Mouse (Mus musculus) midbrain, embryonic 10.5 days (tissue): ENCODE measurements around the gene Scn8a. TPM values are rescaled to one million over a fixed set of nuclear protein-coding genes. Genes with fewer than 3 reads are reported as not detected.
"Not testable (repeated sequence)": the region's sequence is repeated elsewhere in the genome, so short reads cannot be mapped to it uniquely, and the experiment has no call there.

Experiments
- DNase-seq: peaks from one replicate; pipeline ENCODE4 v3.0.0-alpha.2; 2017; ENCODE audit warnings: low spot score
- H3K27ac ChIP-seq: fragments of 300-500 bp; sonication (generic); replicated peaks from 2 replicates; pipeline ENCODE4 v1.5.1; 2016; ENCODE audit warnings: mild to moderate bottlenecking
- H3K27me3 ChIP-seq: fragments of 300-500 bp; sonication (generic); 2 replicates; pipeline ENCODE4 v1.6.1; 2016; ENCODE audit warnings: low read depth, mild to moderate bottlenecking; ENCODE audit not compliant: poor library complexity, severe bottlenecking
- H3K36me3 ChIP-seq: fragments of 300-500 bp; sonication (generic); 2 replicates; pipeline ENCODE4 v1.6.1; 2016; ENCODE audit warnings: mild to moderate bottlenecking, moderate library complexity
- H3K4me1 ChIP-seq: fragments of 300-500 bp; sonication (generic); 2 replicates; pipeline ENCODE4 v1.6.1; 2016
- H3K4me3 ChIP-seq: fragments of 300-500 bp; sonication (generic); 2 replicates; pipeline ENCODE4 v1.5.1; 2016; ENCODE audit warnings: mild to moderate bottlenecking, moderate library complexity
- H3K9me3 ChIP-seq: fragments of 300-500 bp; sonication (generic); replicated peaks from 2 replicates; pipeline ENCODE4 v1.6.1; 2016; ENCODE audit warnings: mild to moderate bottlenecking
- WGBS: fragments of 180-500 bp; shearing (Covaris S2); methylation state at CpG from one replicate; pipeline ENCODE4 v1.1.7; 2016; 5-methylcytosine and 5-hydroxymethylcytosine counted together
- polyA plus RNA-seq: library from polyadenylated mRNA; unstranded; fragments of >200 nt; fragmentation: Nextera tagmentation; extraction: Ambion mirVana; gene quantifications from 2 replicates; pipeline ENCODE4 v1.2.1, GENCODE M21; 2016

Gene Scn8a
- polyA plus RNA-seq: 10.6 and 12.3 TPM in 2 replicates

- peaks cover 54% of the 10 kb centered on the region for H3K27me3 ChIP-seq
- DNase-seq: no peak
- WGBS: 82% methylated on average over 7 of the region's 7 CpGs
Observed at GRCm38 (mm10) chr15:100869558-100869957, at the start of gene Scn8a. Gene Scn8a (plus strand): TSS chr15:100869858.

GRCm38 (mm10) chr15:100821824-100822223 lies 47.8 kb upstream of the Scn8a start:
- no peak overlapping the region for H3K27ac ChIP-seq
- DNase-seq: no peak
- H3K4me1 ChIP-seq: peaks cover 9% of the 10 kb centered on the region
- 63% methylated on average over 8 of the region's 8 CpGs for WGBS
- peaks cover 34% of the 10 kb centered on the region for H3K27me3 ChIP-seq
- H3K36me3 ChIP-seq: peaks cover 3% of the 10 kb centered on the region; the same call in 1 of the 2 replicates
- no peaks in the 10 kb centered on the region for H3K9me3 ChIP-seq
- H3K4me3 ChIP-seq: no peak overlapping the region

More at GRCm38 (mm10) chr15:100869558-100869957, at the start of gene Scn8a:
- H3K27ac ChIP-seq: peak within 1 kb of the TSS; percentile 76
- H3K4me3 ChIP-seq: peak within 1 kb of the TSS; percentile 78
- no peaks in the 10 kb centered on the region for H3K36me3 ChIP-seq
- no peaks in the 10 kb centered on the region; the same call in 1 of the 2 replicates for H3K9me3 ChIP-seq
- H3K4me1 ChIP-seq: peaks cover 31% of the 10 kb centered on the region

GRCm38 (mm10) chr15:100822370-100822769 lies 47.3 kb upstream of the Scn8a start:
- not testable (repeated sequence) for H3K27ac ChIP-seq, H3K4me1 ChIP-seq, H3K36me3 ChIP-seq, H3K9me3 ChIP-seq, H3K4me3 ChIP-seq, DNase-seq
- peaks cover 34% of the 10 kb centered on the region for H3K27me3 ChIP-seq
- 73% methylated on average over 4 of the region's 4 CpGs for WGBS

GRCm38 (mm10) chr15:100825249-100825856 lies 44.3 kb upstream of the Scn8a start:
- Histone ChIP-seq H3K9me3 (no peaks in the 10 kb centered on the region), H3K36me3 (no peaks in the 10 kb centered on the region), H3K4me3 (peak overlapping the region; percentile 24; the same call in 1 of the 2 replicates), H3K27me3 (peaks cover 34% of the 10 kb centered on the region), H3K27ac (no peak overlapping the region), H3K4me1 (peaks cover 9% of the 10 kb centered on the region)
- no peak for DNase-seq
- WGBS: 20% methylated on average over 26 of the region's 26 CpGs

- no peak for DNase-seq
- 86% methylated on average over 8 of the region's 8 CpGs for WGBS
Observed at GRCm38 (mm10) chr15:100826076-100826475, 43.6 kb upstream of the Scn8a start.

GRCm38 (mm10) chr15:100829775-100830174 lies 39.9 kb upstream of the Scn8a start:
- Histone ChIP-seq H3K4me3 (no peak overlapping the region), H3K4me1 (peaks cover 8% of the 10 kb centered on the region), H3K9me3 (no peaks in the 10 kb centered on the region), H3K27me3 (peaks cover 20% of the 10 kb centered on the region), H3K36me3 (no peaks in the 10 kb centered on the region), H3K27ac (no peak overlapping the region)
- 89% methylated on average over 9 of the region's 9 CpGs for whole genome bisulfite sequencing
- DNase-seq: no peak

More at GRCm38 (mm10) chr15:100826076-100826475, 43.6 kb upstream of the Scn8a start:
- Histone ChIP-seq H3K4me3 (no peak overlapping the region), H3K36me3 (no peaks in the 10 kb centered on the region), H3K4me1 (peaks cover 9% of the 10 kb centered on the region), H3K27me3 (peaks cover 34% of the 10 kb centered on the region), H3K9me3 (no peaks in the 10 kb centered on the region), H3K27ac (no peak overlapping the region)

- H3K9me3 ChIP-seq: no peaks in the 10 kb centered on the region
- H3K27me3 ChIP-seq: peaks cover 11% of the 10 kb centered on the region
- no peak overlapping the region for H3K27ac ChIP-seq
- no peak overlapping the region for H3K4me3 ChIP-seq
- no peaks in the 10 kb centered on the region for H3K36me3 ChIP-seq
- H3K4me1 ChIP-seq: no peaks in the 10 kb centered on the region
- WGBS: 50% methylated on average over 6 of the region's 6 CpGs
- DNase-seq: no peak
Observed at GRCm38 (mm10) chr15:100830682-100831081, 39.0 kb upstream of the Scn8a start.

GRCm38 (mm10) chr15:100832144-100832543 lies 37.5 kb upstream of the Scn8a start:
- Histone ChIP-seq H3K36me3 (no peaks in the 10 kb centered on the region), H3K4me3 (no peak overlapping the region), H3K27ac (no peak overlapping the region), H3K27me3 (peaks cover 4% of the 10 kb centered on the region; the same call in 1 of the 2 replicates), H3K4me1 (no peaks in the 10 kb centered on the region), H3K9me3 (no peaks in the 10 kb centered on the region)
- 90% methylated on average over 8 of the region's 8 CpGs for WGBS
- DNase-seq: no peak

GRCm38 (mm10) chr15:100832784-100833183 lies 36.9 kb upstream of the Scn8a start:
- Histone ChIP-seq H3K36me3 (no peaks in the 10 kb centered on the region), H3K4me1 (no peaks in the 10 kb centered on the region), H3K4me3 (no peak overlapping the region), H3K27ac (no peak overlapping the region), H3K27me3 (peaks cover 4% of the 10 kb centered on the region; the same call in 1 of the 2 replicates), H3K9me3 (peaks cover 4% of the 10 kb centered on the region; the same call in 1 of the 2 replicates)
- no peak for DNase-seq
- 35% methylated on average over 7 of the region's 7 CpGs for WGBS

- peaks cover 8% of the 10 kb centered on the region; the same call in 1 of the 2 replicates for H3K4me1 ChIP-seq
- 80% methylated on average over 8 of the region's 8 CpGs for WGBS
- H3K27ac ChIP-seq: no peak overlapping the region
- no peaks in the 10 kb centered on the region for H3K36me3 ChIP-seq
- no peak overlapping the region for H3K4me3 ChIP-seq
- DNase-seq: no peak
- H3K27me3 ChIP-seq: peaks cover 4% of the 10 kb centered on the region; the same call in 1 of the 2 replicates
- peaks cover 9% of the 10 kb centered on the region; the same call in 1 of the 2 replicates for H3K9me3 ChIP-seq
Observed at GRCm38 (mm10) chr15:100836729-100837128, 32.9 kb upstream of the Scn8a start.

- DNase-seq: peak; percentile 59
- 45% methylated on average over 12 of the region's 12 CpGs for WGBS
- Histone ChIP-seq H3K27me3 (peaks cover 3% of the 10 kb centered on the region; the same call in 1 of the 2 replicates), H3K27ac (no peak overlapping the region), H3K4me1 (peaks cover 8% of the 10 kb centered on the region; the same call in 1 of the 2 replicates), H3K4me3 (no peak overlapping the region), H3K9me3 (peaks cover 9% of the 10 kb centered on the region; the same call in 1 of the 2 replicates), H3K36me3 (no peaks in the 10 kb centered on the region)
Observed at GRCm38 (mm10) chr15:100838607-100839207, 31.0 kb upstream of the Scn8a start.

GRCm38 (mm10) chr15:100844336-100844735 lies 25.3 kb upstream of the Scn8a start:
- H3K27ac ChIP-seq: peak overlapping the region; percentile 23

More at GRCm38 (mm10) chr15:100844336-100844735, 25.3 kb upstream of the Scn8a start:
- peaks cover 6% of the 10 kb centered on the region; the same call in 1 of the 2 replicates for H3K9me3 ChIP-seq
- WGBS: 87% methylated on average over 7 of the region's 7 CpGs
- DNase-seq: no peak
- no peaks in the 10 kb centered on the region for H3K36me3 ChIP-seq
- H3K4me3 ChIP-seq: no peak overlapping the region
- H3K27me3 ChIP-seq: no peaks in the 10 kb centered on the region
- H3K4me1 ChIP-seq: peaks cover 12% of the 10 kb centered on the region
